Mouse (Mus musculus) thymus, postnatal 14 days (tissue): ENCODE data around the gene Mpzl1.

Experiments used
- DNase-seq: peaks from one replicate; pipeline ENCODE4 v3.0.0; 2021

Gene Mpzl1

DNA sequence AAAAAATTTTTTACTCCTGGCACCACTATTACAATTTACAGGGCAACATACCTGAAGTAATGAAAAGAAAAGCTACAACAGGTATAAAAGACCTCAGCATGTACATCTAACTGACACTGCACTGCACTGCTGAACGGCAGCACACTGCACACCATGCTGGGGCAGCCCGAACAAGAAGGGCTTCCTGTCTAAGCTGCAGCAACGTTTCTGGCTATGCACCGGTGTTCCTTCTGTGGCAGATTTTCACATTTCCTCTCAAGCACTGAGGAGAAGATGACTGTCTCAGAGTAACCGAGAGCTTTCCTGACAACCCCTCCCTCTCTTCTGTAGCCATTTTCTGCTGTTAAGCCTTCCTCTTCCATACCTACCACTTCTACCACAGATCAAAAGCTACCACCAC is 21.6 kb downstream of the Mpzl1 start:
- DNase-seq = peak; percentile 61

DNA sequence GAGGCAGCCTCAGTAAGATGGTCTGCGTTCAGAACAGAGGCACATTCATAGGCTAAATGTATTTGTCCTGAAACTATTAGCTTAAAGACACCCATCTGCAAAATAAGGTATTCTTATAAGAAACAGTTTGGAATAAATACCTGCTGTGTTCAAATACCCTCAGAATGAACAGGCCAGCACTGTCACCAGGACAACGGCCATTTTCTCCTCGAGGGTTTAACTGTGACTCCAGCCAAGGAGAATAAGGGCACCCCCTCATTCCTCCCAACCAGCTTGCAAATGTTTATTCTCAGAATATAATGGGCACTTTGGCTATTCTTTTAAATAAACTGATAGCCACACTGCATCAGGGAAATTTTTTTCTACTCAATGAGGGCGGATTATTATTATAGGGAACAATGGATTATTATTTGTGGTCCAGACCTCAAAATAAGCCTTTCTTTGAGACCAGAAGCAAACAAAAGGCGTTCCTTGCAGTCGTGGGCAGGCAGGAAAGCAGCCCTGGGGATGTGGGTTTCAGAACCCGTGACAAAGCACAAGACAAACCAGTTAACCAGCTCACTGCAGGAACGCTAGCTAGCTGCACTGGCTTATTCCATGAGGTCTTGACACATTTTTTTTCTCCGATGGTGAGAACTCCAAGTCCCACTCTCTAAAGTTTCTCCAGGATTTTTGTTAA is 23.9 kb downstream of the Mpzl1 start:
- no peak for DNase-seq

DNA sequence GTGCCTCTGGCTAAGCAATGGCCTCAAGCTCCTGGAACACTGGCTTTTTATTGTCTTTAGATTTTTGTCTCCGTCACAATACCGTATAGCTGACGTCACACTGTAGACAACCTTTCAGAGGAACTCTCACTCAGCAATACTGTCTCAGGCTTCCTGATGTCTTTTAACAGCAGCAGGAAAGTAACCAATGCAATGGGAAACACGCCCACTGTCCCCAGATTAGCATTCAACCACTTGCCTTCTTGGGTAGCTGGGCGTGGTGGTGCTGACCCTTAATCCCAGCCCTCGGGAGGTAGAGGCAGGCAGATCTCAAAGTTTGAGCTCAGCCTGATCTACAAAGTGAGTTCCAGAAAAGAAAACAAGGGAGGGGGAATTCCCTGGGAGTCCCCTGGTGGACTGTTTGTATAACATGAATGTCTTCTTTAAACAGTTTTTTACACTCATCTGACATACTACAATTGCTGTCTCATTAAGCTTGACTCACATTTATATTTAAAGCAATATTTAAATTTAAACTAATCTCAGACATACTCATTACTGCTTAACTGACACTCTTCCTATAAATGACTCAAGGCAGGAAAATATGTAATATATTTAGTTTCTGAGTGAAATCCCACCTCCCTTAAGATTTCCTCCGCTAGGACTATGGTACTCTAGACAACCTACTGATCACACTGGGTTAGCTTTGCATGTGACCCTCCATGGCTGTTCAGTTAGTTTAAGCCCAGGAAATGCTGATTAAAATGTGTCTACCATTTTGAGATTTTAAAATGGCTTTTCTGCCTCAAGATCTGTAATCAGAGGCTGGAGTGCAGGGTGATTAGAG is 24.6 kb downstream of the Mpzl1 start:
- DNase-seq = no peak

GRCm38 (mm10) chr1:165608904-165609303 is 25.4 kb downstream of the Mpzl1 start:
- no peak for DNase-seq

DNA sequence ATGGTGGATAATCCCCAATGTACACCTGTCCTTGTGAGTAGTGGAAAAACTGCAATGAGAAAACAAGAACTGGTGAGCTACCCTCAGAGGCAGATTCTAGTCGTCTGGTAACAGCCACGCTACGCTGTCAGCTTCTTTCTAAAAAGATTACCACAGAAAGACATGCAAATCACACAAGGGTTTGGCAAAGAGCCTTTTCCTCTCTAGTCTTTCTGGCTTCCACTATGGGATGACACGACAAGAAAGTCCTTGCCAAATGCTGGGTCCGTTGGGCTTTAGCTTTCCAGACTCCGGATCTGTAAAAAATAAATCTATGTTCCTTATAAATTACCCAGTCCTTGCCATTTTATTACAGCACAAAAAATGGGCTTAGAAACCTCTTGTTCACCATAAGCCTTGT is 28.6 kb downstream of the Mpzl1 start:
- no peak for DNase-seq

DNA sequence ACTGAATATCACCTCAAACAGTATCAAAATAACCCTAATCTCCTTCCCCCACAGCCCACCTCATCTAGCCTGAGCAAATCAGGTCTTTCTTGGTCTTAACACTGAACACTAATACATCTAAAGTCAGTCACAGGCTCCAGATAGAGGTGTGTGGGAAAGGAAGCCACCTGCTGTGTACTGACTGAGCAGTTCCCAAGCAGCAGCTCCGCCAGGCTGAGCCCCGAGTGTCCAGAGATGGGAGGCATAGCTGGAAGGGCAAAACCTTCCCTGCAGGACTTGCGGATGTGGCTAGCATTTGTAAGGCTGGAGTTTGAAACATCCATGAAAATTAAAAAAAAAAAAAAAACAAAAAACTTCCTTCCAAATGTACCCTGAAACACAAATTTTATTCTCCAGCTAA is 29.2 kb downstream of the Mpzl1 start:
- DNase-seq = no peak

GRCm38 (mm10) chr1:165604203-165604602 is 30.1 kb downstream of the Mpzl1 start:
- DNase-seq = no peak

DNA sequence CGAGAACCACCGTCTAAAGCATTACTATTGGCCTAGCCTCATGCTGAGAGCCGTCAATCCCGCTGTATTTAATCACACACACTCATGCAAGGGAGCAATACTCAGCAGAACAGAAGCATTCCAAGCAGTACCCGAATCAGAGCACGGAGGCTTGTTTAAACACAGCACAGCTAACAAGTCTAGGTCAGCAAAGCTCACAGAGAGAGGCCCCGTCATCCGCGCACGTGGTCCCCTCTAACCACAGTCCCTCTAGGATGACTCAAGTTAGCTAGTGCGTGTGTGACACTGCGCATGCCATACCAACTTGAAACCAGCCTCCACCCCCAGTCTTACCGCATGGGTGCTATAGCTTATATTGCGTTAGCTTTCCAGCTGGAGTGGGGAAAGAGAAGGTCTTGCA is 31.1 kb downstream of the Mpzl1 start:
- peak; percentile 14 for DNase-seq

DNA sequence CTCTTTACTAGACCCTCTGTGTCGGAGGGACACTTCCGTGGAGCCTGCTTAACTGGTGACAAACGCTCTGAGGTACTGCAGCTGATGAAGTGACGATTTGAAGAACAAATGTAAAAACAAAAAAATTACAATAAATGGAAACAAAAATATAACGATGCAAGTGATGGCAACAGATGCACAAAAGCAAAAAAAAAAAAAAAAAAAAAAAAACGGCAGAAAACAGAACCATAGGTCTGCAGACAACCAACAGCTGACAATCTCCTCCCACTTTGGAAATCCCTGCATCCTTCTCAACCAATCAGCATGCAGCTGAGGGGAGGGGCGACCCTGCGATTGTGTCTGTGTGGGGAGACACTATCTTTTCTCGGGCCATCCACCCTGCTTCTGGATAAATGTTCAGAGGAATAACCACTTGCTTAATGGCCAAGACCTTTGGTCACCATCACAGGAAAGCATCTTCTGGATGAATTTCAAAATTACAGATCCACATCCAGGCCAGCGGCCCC is 32.5 kb downstream of the Mpzl1 start:
- DNase-seq = no peak

- no peak for DNase-seq
Observed at GRCm38 (mm10) chr1:165594699-165595421, 39.5 kb downstream of the Mpzl1 start.

DNA sequence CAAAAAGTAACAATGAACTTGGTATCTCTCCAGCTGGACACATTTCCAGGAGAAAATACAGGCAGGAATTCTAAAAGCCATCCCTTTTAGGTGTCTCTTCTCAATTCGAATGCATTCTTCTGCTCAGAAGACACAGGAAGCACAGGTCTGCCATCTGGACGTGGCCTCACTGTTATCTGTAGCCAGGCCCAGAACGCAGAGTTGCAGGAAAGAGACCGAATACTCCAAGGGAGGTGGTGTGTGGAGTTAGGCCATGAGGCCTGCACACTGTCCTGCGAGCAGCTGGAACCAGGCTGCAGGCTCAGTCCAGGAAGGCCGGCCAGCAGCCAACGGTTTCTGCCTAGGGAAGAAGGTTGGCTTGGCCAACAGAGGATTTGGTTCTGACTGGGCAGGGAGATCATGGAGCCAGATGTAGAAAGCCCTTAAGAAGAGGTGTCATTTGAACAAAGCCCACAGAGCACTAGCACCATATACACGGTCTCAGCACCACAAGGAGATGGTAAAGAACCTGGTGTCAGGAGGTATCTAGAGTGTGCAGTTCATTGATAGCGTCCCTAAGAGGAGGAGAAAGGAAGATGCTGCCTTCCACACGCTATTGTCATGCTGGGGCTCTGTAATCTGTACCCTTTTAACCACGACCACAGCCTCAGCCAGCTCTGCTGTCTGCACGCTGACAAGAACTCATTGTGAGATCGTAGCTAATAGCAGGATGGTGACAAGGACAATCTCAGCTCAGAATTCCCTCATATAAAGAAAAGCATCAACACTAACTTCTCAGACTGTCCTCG is 41.8 kb downstream of the Mpzl1 start:
- no peak for DNase-seq

DNA sequence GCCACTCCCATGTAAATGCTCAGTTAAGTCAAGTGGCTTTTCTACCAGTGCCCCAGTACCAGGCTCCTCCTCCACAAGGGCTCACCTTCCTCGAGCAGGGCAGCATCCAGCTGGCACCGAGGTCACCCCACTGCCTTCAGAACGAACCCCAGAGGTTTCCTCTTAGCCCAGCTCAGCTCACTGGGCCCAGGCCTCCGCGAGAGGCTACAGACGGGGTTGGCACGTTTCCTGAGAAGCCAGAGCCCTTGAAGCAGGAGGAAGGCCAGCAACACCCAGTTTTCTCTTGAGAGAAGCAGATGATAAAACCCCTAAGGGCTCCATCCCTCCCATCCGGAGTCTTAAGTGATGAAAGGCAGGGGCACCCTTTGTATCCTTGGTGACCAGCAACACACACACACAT is 43.6 kb downstream of the Mpzl1 start:
- DNase-seq = no peak

DNA sequence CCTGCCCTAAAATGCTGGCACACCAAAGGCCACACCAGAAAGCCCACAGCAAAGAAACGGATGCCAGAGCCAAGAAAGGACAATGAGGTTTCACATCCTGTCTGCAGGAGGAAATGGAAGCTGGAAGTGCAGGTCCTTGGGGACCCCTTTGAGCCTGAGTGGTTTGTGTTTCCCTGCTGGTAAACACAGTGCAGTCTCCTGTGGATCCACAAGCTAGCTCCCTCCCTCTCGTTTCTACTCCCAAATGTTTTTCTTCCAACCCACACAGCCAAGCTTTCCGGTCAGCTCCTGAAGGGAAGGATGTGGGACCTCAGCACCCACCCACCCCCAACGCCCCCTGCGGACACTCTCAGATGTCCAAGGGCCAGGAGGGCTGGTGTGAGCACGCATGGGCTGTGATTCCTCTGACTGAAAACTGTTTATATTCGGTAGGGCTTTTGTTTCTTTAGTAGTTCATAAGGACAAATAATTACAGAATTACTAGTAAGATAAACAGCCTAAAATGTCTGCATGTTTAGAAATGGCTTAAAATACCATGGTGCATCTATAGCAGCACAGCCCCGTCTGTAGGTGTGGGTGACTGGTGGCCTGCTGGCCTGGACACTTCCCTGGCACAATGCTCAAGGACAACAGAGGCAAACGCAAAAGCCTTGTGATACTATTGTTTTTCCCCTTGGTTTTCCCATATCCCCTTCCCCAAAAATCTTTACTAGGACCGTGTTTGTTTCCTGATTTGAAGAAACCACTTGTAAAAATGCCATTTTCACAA is 44.9 kb downstream of the Mpzl1 start:
- no peak for DNase-seq

DNA sequence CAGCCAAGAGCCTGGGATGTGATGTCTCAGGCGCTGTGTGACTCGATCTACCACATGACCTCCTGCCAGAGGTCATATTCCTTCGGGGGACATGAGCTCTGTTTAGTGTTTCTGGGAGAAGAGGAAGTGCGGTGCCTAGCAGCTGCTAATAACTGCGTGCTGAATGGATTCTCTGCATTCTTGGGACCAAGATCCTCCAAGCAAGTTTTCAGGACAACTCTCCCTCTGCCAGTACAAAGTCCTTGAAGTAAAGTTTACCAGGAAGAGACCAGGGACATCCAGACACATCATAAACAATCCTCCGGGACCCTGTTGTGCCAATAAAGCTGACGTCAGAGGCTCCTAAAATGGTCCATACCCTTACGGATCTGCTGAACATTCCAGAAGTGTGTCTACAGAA is 46.5 kb downstream of the Mpzl1 start:
- DNase-seq = no peak

DNA sequence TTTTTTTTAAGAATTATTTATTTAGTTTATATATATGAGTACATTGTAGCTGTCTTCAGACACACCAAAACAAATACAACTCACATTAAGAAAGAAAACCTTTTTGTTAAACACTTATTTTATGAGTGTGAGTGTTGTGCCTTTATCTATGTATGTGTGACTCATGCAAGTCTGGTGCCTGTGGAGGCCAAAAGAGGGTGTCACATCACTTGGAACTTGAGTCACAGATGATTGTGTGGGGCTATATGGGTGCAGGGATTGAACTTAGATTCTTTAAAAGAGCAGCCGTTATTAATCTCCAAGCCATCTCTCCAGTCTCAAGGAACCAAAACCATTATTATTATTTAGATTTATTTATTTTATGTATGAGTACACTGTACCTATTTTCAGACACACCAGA is 48.0 kb downstream of the Mpzl1 start:
- DNase-seq = no peak

DNA sequence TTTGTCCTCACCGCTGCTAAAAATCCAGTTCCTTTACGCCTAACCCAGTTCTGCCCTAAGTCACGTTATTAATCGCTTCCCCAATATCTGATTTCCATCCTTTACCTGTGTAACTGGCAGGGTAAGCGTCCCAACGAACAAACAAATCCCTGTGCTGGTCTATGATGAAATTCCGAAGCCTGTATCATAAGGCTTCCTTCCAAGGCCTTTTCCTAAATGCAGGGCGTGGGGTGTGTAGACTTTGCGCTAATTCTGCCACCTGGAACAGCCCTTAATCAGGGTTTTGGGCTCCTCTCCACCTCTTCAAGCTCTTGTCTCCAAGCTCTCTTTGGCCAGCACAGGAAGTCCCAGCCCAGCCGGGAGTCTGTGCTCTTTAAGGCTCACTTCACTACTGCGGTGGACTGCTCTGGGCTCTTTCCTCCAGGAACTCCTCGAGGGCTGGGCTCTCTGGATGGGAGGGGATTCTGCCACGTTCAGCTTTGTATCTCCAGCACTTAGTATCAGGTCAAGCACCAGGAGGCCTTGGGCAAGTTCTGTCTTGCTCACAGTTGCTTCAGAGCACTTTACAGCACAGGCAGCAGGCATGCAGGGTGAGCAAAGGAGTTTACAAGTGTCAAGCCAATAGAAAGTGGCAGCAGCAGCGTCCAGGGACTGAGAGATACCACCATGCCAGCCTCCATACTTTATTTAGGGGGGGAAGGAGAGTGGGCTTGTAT is 48.8 kb downstream of the Mpzl1 start:
- no peak for DNase-seq

GRCm38 (mm10) chr1:165583529-165584184 is 50.7 kb downstream of the Mpzl1 start:
- peak; percentile 89 for DNase-seq

DNA sequence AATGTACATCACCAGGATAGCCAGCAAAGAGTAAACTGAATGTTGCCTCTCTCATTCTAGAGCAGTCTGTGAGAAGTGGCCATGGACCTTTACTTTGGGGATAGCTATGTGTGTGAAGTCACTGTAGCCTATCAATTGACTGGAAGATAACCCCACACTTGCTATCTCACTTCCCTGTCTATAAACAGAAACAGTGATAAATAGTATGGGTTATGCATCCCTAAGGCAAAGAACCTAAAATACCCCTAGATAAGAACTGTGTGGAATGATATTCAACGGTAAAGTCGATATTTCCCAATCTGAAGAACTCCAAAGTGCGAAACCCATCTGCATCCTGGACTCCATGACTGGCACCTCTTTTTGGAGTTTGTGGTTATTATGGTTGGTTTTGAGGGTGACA is 53.1 kb downstream of the Mpzl1 start:
- DNase-seq = no peak

DNA sequence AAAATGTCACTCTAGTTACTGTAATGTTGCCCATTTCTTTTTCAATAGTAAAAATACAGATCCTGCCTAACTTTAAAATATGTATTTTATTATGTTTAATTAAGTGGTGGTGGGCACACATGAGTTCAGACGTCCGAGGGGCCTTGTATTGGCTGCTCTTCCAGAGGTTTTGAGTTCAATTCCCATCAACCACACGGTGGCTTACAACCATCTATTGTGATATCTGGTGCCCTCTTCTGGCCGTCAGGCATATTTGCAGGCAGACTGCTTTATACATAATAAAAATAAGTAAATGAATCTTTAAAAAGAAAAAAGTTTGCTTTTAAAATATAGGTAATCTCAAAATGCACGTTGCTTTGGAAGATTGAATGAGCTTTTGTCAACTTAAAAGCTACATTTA is 55.0 kb downstream of the Mpzl1 start:
- peak; percentile 32 for DNase-seq

DNA sequence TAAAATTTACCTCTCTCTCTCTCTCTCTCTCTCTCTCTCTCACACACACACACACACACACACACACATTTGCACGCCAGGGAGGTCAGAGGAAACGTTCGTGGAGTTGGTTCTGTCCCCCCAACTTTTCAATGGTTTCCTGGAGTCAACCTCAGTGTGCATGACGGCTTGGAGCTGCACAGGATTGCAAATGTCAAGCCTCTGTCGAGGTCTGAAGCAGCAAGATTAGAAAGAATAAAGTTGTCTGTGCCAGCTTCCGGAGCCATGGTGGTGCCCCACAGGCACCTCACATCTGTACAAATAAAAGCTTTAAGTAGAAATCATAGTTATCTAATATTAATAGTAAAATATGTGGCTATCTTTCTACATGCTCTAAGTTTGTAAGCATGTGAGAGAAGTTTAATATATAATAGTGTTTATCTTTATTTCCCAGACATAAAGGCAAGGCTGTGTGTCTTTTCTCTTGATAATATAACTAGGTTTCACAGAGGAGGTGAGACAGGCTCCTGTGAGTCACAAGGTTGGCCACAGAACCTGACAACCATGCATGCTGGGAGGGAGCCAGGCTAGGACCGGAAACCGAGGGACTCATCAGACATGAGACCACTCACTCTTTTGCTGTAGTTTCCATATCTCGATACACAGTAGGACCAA is 57.8 kb downstream of the Mpzl1 start:
- no peak for DNase-seq
